Mouse (Mus musculus) A20 (cell line): ENCODE results near the gene Camk2n1.

Experiments
- DNase-seq: peaks from one replicate; pipeline ENCODE4 v3.0.0-alpha.2; 2011; ENCODE audit warnings: low read depth, low spot score

Camk2n1 gene

GRCm38 (mm10) chr4:138464667-138465353, 10.7 kb downstream of the Camk2n1 start:
- peak; percentile 56 for DNase-seq

- no peak for DNase-seq
Observed at GRCm38 (mm10) chr4:138465446-138465845, 11.3 kb downstream of the Camk2n1 start.

GRCm38 (mm10) chr4:138466690-138467089, 12.6 kb downstream of the Camk2n1 start:
- DNase-seq, result no peak

GRCm38 (mm10) chr4:138467451-138467850, 13.3 kb downstream of the Camk2n1 start:
- no peak for DNase-seq

GRCm38 (mm10) chr4:138469080-138469479, 15.0 kb downstream of the Camk2n1 start:
- no peak for DNase-seq

GRCm38 (mm10) chr4:138471241-138471640, 17.1 kb downstream of the Camk2n1 start:
- DNase-seq, result no peak

GRCm38 (mm10) chr4:138479595-138479994, 25.5 kb downstream of the Camk2n1 start:
- DNase-seq, result no peak

GRCm38 (mm10) chr4:138480962-138481361, 26.8 kb downstream of the Camk2n1 start:
- no peak for DNase-seq

- no peak for DNase-seq
Observed at GRCm38 (mm10) chr4:138482721-138483120, 28.6 kb downstream of the Camk2n1 start.

GRCm38 (mm10) chr4:138488241-138488640, 34.1 kb downstream of the Camk2n1 start:
- no peak for DNase-seq

- DNase-seq, result no peak
Observed at GRCm38 (mm10) chr4:138491088-138491487, 37.0 kb downstream of the Camk2n1 start.

GRCm38 (mm10) chr4:138493161-138494001, 39.3 kb downstream of the Camk2n1 start:
- DNase-seq, result peak; percentile 26

GRCm38 (mm10) chr4:138494905-138495304, 40.8 kb downstream of the Camk2n1 start:
- no peak for DNase-seq

- DNase-seq, result no peak
Observed at GRCm38 (mm10) chr4:138495775-138496174, 41.7 kb downstream of the Camk2n1 start.

GRCm38 (mm10) chr4:138496746-138497520, 42.8 kb downstream of the Camk2n1 start:
- DNase-seq, result no peak

- peak; percentile 9 for DNase-seq
Observed at GRCm38 (mm10) chr4:138499856-138500645, 45.9 kb downstream of the Camk2n1 start.

- no peak for DNase-seq
Observed at GRCm38 (mm10) chr4:138501048-138501447, 46.9 kb downstream of the Camk2n1 start.

- DNase-seq, result no peak
Observed at GRCm38 (mm10) chr4:138504632-138505101, 50.6 kb downstream of the Camk2n1 start.

GRCm38 (mm10) chr4:138505171-138505870, 51.2 kb downstream of the Camk2n1 start:
- DNase-seq, result peak; percentile 50

GRCm38 (mm10) chr4:138507903-138508302, 53.8 kb downstream of the Camk2n1 start:
- no peak for DNase-seq
